Mouse (Mus musculus) hindlimb bud, embryonic 11.5 days (tissue): Measurements from ENCODE around the gene Anxa1.

Source experiments
- DNase-seq: peaks from one replicate; pipeline ENCODE4 v3.0.0-alpha.2; 2012; ENCODE audit warnings: low read depth, low spot score; ENCODE audit errors: extremely low spot score

Anxa1 gene

GRCm38 (mm10) chr19:20381207-20381752 is 9.5 kb downstream of the Anxa1 start:
- no peak for DNase-seq

- DNase-seq = no peak
Measured at GRCm38 (mm10) chr19:20370175-20370574, 20.6 kb downstream of the Anxa1 start.

GRCm38 (mm10) chr19:20366571-20366970 is 24.2 kb downstream of the Anxa1 start:
- DNase-seq = no peak

- DNase-seq = no peak
Measured at GRCm38 (mm10) chr19:20366010-20366409, 24.7 kb downstream of the Anxa1 start.

- no peak for DNase-seq
Measured at GRCm38 (mm10) chr19:20365364-20365763, 25.4 kb downstream of the Anxa1 start.

GRCm38 (mm10) chr19:20364931-20365330 is 25.8 kb downstream of the Anxa1 start:
- DNase-seq = no peak

- no peak for DNase-seq
Measured at GRCm38 (mm10) chr19:20363221-20363620, 27.5 kb downstream of the Anxa1 start.

GRCm38 (mm10) chr19:20361917-20362577 is 28.7 kb downstream of the Anxa1 start:
- no peak for DNase-seq

- no peak for DNase-seq
Measured at GRCm38 (mm10) chr19:20358679-20359078, 32.1 kb downstream of the Anxa1 start.

GRCm38 (mm10) chr19:20345317-20345917 is 45.3 kb downstream of the Anxa1 start:
- DNase-seq = peak; percentile 53

GRCm38 (mm10) chr19:20344511-20345316 is 46.0 kb downstream of the Anxa1 start:
- peak; percentile 26 for DNase-seq

- DNase-seq = no peak
Measured at GRCm38 (mm10) chr19:20344052-20344451, 46.7 kb downstream of the Anxa1 start.
